Mouse (Mus musculus) heart, adult 9 months (tissue): ENCODE data around the gene Mei1.

ENCODE experiments used
- DNase-seq, 2 experiments: peaks; one replicate each; pipeline ENCODE4 v3.0.0; 2022; ENCODE audit warnings: low spot score in 2 of 2

Mei1 gene

GRCm38 (mm10) chr15:82151176-82151575 is 81.4 kb downstream of the Mei1 start:
- no peak for DNase-seq

GRCm38 (mm10) chr15:82152022-82152421 is 82.2 kb downstream of the Mei1 start:
- no peak for DNase-seq

- DNase-seq = no peak
These were observed 82.6 kb downstream of the Mei1 start for GRCm38 (mm10) chr15:82152435-82152834.

- DNase-seq = no peak
These were observed 86.5 kb downstream of the Mei1 start for GRCm38 (mm10) chr15:82156298-82156697.

GRCm38 (mm10) chr15:82156902-82157301 is 87.1 kb downstream of the Mei1 start:
- no peak for DNase-seq

GRCm38 (mm10) chr15:82158243-82159035 is 88.6 kb downstream of the Mei1 start:
- no peak for DNase-seq

GRCm38 (mm10) chr15:82159471-82159870 is 89.7 kb downstream of the Mei1 start:
- no peak for DNase-seq

GRCm38 (mm10) chr15:82160731-82161640 is 91.2 kb downstream of the Mei1 start:
- DNase-seq = no peak

- DNase-seq = no peak
These were observed 92.3 kb downstream of the Mei1 start for GRCm38 (mm10) chr15:82161965-82162600.

- no peak for DNase-seq
These were observed 93.7 kb downstream of the Mei1 start for GRCm38 (mm10) chr15:82163356-82164060.

GRCm38 (mm10) chr15:82164061-82164399 is 94.2 kb downstream of the Mei1 start:
- no peak for DNase-seq

GRCm38 (mm10) chr15:82164496-82164895 is 94.7 kb downstream of the Mei1 start:
- DNase-seq = no peak

- peak; percentile 33 to 60 for DNase-seq
These were observed 95.8 kb downstream of the Mei1 start for GRCm38 (mm10) chr15:82165332-82166239.

- no peak for DNase-seq
These were observed 96.7 kb downstream of the Mei1 start for GRCm38 (mm10) chr15:82166240-82167100.

GRCm38 (mm10) chr15:82167201-82168168 is 97.7 kb downstream of the Mei1 start:
- DNase-seq = no peak

GRCm38 (mm10) chr15:82169671-82170070 is 99.9 kb downstream of the Mei1 start:
- DNase-seq = no peak

- DNase-seq = no peak
These were observed 100.9 kb downstream of the Mei1 start for GRCm38 (mm10) chr15:82170437-82171377.
